ENCODE assay signal across 24 mouse cellular contexts in genomic region chr2:34256000-34256553, GRCm38 (mm10).
DNase-seq lines count a peak whose midpoint lies in the region; ATAC-seq and TF ChIP-seq lines count a peak whose summit lies in the region.
"Had no signal": no experiment of that assay in that cellular context is flagged by ENCODE, and none has a peak within 500 bp of the region (broad histone marks: within the 10 kb centered on the region; RNA-seq: fewer than 3 reads in every experiment).

No protein-coding gene starts in this region.

- H3K27ac ChIP-seq in forebrain, embryonic 13.5 days = no peak overlapping the region
- H3K27ac ChIP-seq in forebrain, embryonic 12.5 days = no peak overlapping the region
- H3K27ac ChIP-seq in kidney, postnatal 0 days = no peak overlapping the region
- no peak overlapping the region for H3K27ac ChIP-seq in kidney, embryonic 14.5 days (ENCODE audit: low read depth, low read length)
- H3K27ac ChIP-seq: embryonic facial prominence, embryonic 10.5 days; heart, embryonic 15.5 days; midbrain, embryonic 12.5 days; stomach, embryonic 15.5 days had no signal

- TF ChIP-seq CTCF in kidney, postnatal 0 days (IDR thresholded peaks at IDR 0.05; ENCODE audit: low read depth) = no peak
- TF ChIP-seq CTCF in brain, embryonic 14.5 days (IDR thresholded peaks at IDR 0.05; ENCODE audit: borderline replicate concordance, extremely low read depth, insufficient read depth, insufficient read length) = no peak

- no peak overlapping the region for H3K4me3 ChIP-seq in forebrain, embryonic 13.5 days
- H3K4me3 ChIP-seq in forebrain, embryonic 12.5 days (replicated peaks) = no peak overlapping the region
- no peak overlapping the region for H3K4me3 ChIP-seq in kidney, postnatal 0 days (replicated peaks; ENCODE audit: low read depth, low read length)
- no peak overlapping the region for H3K4me3 ChIP-seq in kidney, embryonic 14.5 days (ENCODE audit: low read length)
- H3K4me3 ChIP-seq in myocyte = no peak overlapping the region
- H3K4me3 ChIP-seq: embryonic facial prominence, embryonic 10.5 days; heart, embryonic 15.5 days; midbrain, embryonic 12.5 days; stomach, embryonic 15.5 days had no signal

- H3K9me3 ChIP-seq in forebrain, embryonic 13.5 days (replicated peaks) = no peaks in the 10 kb centered on the region
- H3K9me3 ChIP-seq in forebrain, embryonic 12.5 days = no peaks in the 10 kb centered on the region
- no peaks in the 10 kb centered on the region for H3K9me3 ChIP-seq in kidney, postnatal 0 days (replicated peaks; ENCODE audit: low read length)
- H3K9me3 ChIP-seq in kidney, embryonic 14.5 days (ENCODE audit: control insufficient read depth, low read length) = no peaks in the 10 kb centered on the region
- H3K9me3 ChIP-seq: embryonic facial prominence, embryonic 10.5 days; heart, embryonic 15.5 days; midbrain, embryonic 12.5 days; stomach, embryonic 15.5 days had no signal

- 0 out of 2 replicates have a peak, but pooled peaks cover 18% of the 10 kb centered on the region for H3K27me3 ChIP-seq in forebrain, embryonic 13.5 days
- H3K27me3 ChIP-seq in forebrain, embryonic 12.5 days = no peaks in the 10 kb centered on the region
- no peaks in the 10 kb centered on the region for H3K27me3 ChIP-seq in kidney, postnatal 0 days (ENCODE audit: insufficient read depth, low read length)
- no peaks in the 10 kb centered on the region for H3K27me3 ChIP-seq in kidney, embryonic 14.5 days (ENCODE audit: control insufficient read depth, insufficient read depth, low read length)
- H3K27me3 ChIP-seq in myocyte (ENCODE audit: control insufficient read depth, insufficient read depth, insufficient read length) = no peaks in the 10 kb centered on the region
- H3K27me3 ChIP-seq: heart, embryonic 15.5 days; midbrain, embryonic 12.5 days; stomach, embryonic 15.5 days had no signal

- peaks cover 68% of the 10 kb centered on the region for H3K4me1 ChIP-seq in forebrain, embryonic 13.5 days
- peaks cover 39% of the 10 kb centered on the region for H3K4me1 ChIP-seq in forebrain, embryonic 12.5 days
- H3K4me1 ChIP-seq in kidney, postnatal 0 days (replicated peaks; ENCODE audit: insufficient read depth, low read length) = no peaks in the 10 kb centered on the region
- peaks cover 14% of the 10 kb centered on the region for H3K4me1 ChIP-seq in kidney, embryonic 14.5 days (ENCODE audit: control insufficient read depth, insufficient read depth, low read length)

- H3K79me2 ChIP-seq in myocyte (ENCODE audit: control insufficient read depth, insufficient read depth) = no peaks in the 10 kb centered on the region

- no peak overlapping the region for H3ac ChIP-seq in myocyte (ENCODE audit: control insufficient read depth, insufficient read length)

- H3K36me3 ChIP-seq in forebrain, embryonic 13.5 days (ENCODE audit: poor library complexity, severe bottlenecking) = no peaks in the 10 kb centered on the region
- H3K36me3 ChIP-seq in forebrain, embryonic 12.5 days (replicated peaks) = no peaks in the 10 kb centered on the region
- no peaks in the 10 kb centered on the region for H3K36me3 ChIP-seq in kidney, postnatal 0 days (ENCODE audit: insufficient read depth, low read length)
- no peaks in the 10 kb centered on the region for H3K36me3 ChIP-seq in kidney, embryonic 14.5 days (ENCODE audit: control insufficient read depth, insufficient read depth, low read length)
- no peaks in the 10 kb centered on the region for H3K36me3 ChIP-seq in myocyte (ENCODE audit: control insufficient read depth, insufficient read depth)
- H3K36me3 ChIP-seq: embryonic facial prominence, embryonic 10.5 days; heart, embryonic 15.5 days; midbrain, embryonic 12.5 days; stomach, embryonic 15.5 days had no signal

- ATAC-seq in forebrain, embryonic 13.5 days = peak; percentile 74
- ATAC-seq in forebrain, embryonic 12.5 days (ENCODE audit: low FRiP score) = no peak; the same call in 1 of the 2 replicates
- ATAC-seq in kidney, postnatal 0 days (replicated peaks; ENCODE audit: low FRiP score, low read depth) = no peak
- no peak for ATAC-seq in kidney, embryonic 14.5 days (ENCODE audit: low FRiP score, low TSS enrichment)
- no peak for ATAC-seq in granulocyte monocyte progenitor cell, adult 5-6 weeks (replicated peaks; ENCODE audit: poor library complexity, severe bottlenecking)
- ATAC-seq: liver, postnatal 0 days had no signal

- WGBS in forebrain, embryonic 13.5 days = 52% methylated on average over 6 of the region's 6 CpGs
- WGBS in forebrain, embryonic 12.5 days = 54% methylated on average over 6 of the region's 6 CpGs
- WGBS in kidney, postnatal 0 days = 60% methylated on average over 6 of the region's 6 CpGs
- WGBS in kidney, embryonic 14.5 days = 53% methylated on average over 6 of the region's 6 CpGs

- H3K9ac ChIP-seq in forebrain, embryonic 13.5 days = no peak overlapping the region
- H3K9ac ChIP-seq in forebrain, embryonic 12.5 days = no peak overlapping the region
- no peak overlapping the region for H3K9ac ChIP-seq in kidney, postnatal 0 days (ENCODE audit: low read depth, low read length)
- no peak overlapping the region for H3K9ac ChIP-seq in kidney, embryonic 14.5 days (ENCODE audit: low read depth, low read length)
- H3K9ac ChIP-seq: heart, embryonic 15.5 days; liver, postnatal 0 days; midbrain, embryonic 12.5 days; stomach, embryonic 15.5 days had no signal

- no peak overlapping the region for H3K4me2 ChIP-seq in forebrain, embryonic 13.5 days
- H3K4me2 ChIP-seq in forebrain, embryonic 12.5 days = no peak overlapping the region
- no peak overlapping the region for H3K4me2 ChIP-seq in kidney, postnatal 0 days (ENCODE audit: low read length)
- no peak overlapping the region for H3K4me2 ChIP-seq in kidney, embryonic 14.5 days (replicated peaks; ENCODE audit: low read depth, low read length)
- peak overlapping the region; percentile 44 for H3K4me2 ChIP-seq in myocyte (ENCODE audit: low read depth)
- H3K4me2 ChIP-seq: heart, embryonic 15.5 days; midbrain, embryonic 12.5 days; stomach, embryonic 15.5 days had no signal

- TF ChIP-seq POLR2A in brain, embryonic 14.5 days (IDR thresholded peaks at IDR 0.05; ENCODE audit: borderline replicate concordance, extremely low read depth, insufficient read depth, insufficient read length, poor library complexity, severe bottlenecking) = no peak
- no peak for TF ChIP-seq POLR2A in myocyte (IDR thresholded peaks at IDR 0.05; ENCODE audit: insufficient read length, low read depth)

- peak; percentile 27 for DNase-seq in kidney, postnatal 0 days (ENCODE audit: low spot score)
- DNase-seq in brain, embryonic 14.5 days (ENCODE audit: low read depth) = peak; percentile 91
- no peak for DNase-seq in layer of hippocampus, postnatal 10 days (ENCODE audit: low spot score in 2 of 2)
- DNase-seq: adrenal gland, postnatal 14 days; cerebellum, adult 11-12 months; cerebellum, postnatal 10 days; heart, postnatal 36 days; kidney, adult 2 months; kidney, postnatal 14 days; liver, postnatal 0 days; lung, postnatal 14 days; right cerebral cortex, adult 18-20 months; right cerebral cortex, postnatal 4 days; thymus, adult 18-20 months; thymus, postnatal 36 days had no signal

TF ChIP-seq in myocyte, 11 proteins besides CTCF, POLR2A, EP300 and RAD21:
- TF ChIP-seq E2F4 (IDR thresholded peaks at IDR 0.05; ENCODE audit: insufficient read depth) (no peak), USF1 (IDR thresholded peaks at IDR 0.05; ENCODE audit: low read depth) (no peak), POLR2AphosphoS2 (IDR thresholded peaks at IDR 0.05; ENCODE audit: insufficient read length, low read depth) (no peak), MYOD1 (IDR thresholded peaks at IDR 0.05; ENCODE audit: control insufficient read depth in 1 of 3, insufficient read length in 2 of 3, low read depth in 2 of 3) (no peak), REST (IDR thresholded peaks at IDR 0.05; ENCODE audit: insufficient read depth, insufficient read length) (no peak)

Comparison
In these comparisons a context has a peak if more than half of its experiments do, and no peak if none do; other contexts are left out.
1. DNase-seq: peak in kidney, postnatal 0 days (single experiment) and brain, embryonic 14.5 days (single experiment); none in layer of hippocampus, postnatal 10 days (0 of 2).